Mouse (Mus musculus) heart, embryonic 14.5 days (tissue): ENCODE measurements around the gene Mapk9. TPM values are rescaled to one million over a fixed set of nuclear protein-coding genes. Genes with fewer than 3 reads are reported as not detected.

Experiments
- ATAC-seq: fragments of 200-750 bp; cut with Nextera tagmentation; 2 replicates; pipeline ENCODE4 v1.8.0; 2017; ENCODE audit warnings: low read depth, moderate TSS enrichment; ENCODE audit not compliant: insufficient number of reproducible peaks, insufficient read depth, low FRiP score
- H3K27ac ChIP-seq, 2 experiments: fragments of 200-500 bp in 1 of 2; fragments of 300-500 bp in 1 of 2; sonication (generic) in 1 of 2; replicated peaks in 1 of 2; 2 replicates each; pipeline ENCODE4 v1.5.1; 2012 to 2014; ENCODE audit warnings: low read depth in 2 of 2, low read length in 2 of 2, control low read depth in 1 of 2, mild to moderate bottlenecking in 1 of 2, mixed read lengths in 1 of 2; ENCODE audit not compliant: control insufficient read depth in 1 of 2, insufficient read depth in 1 of 2
- H3K27me3 ChIP-seq: fragments of 300-500 bp; sonication (generic); 2 replicates; pipeline ENCODE4 v1.6.1; 2014; ENCODE audit warnings: mild to moderate bottlenecking, low read length, control low read depth; ENCODE audit not compliant: control insufficient read depth, insufficient read depth
- H3K36me3 ChIP-seq: fragments of 300-500 bp; sonication (generic); 2 replicates; pipeline ENCODE4 v1.6.1; 2014; ENCODE audit warnings: mild to moderate bottlenecking, control low read depth, low read length, mixed read lengths; ENCODE audit not compliant: control insufficient read depth, insufficient read depth
- H3K4me1 ChIP-seq, 2 experiments: fragments of 200-500 bp in 1 of 2; fragments of 300-500 bp in 1 of 2; sonication (generic) in 1 of 2; 2 replicates each; pipeline ENCODE4 v1.6.1; 2012 to 2014; ENCODE audit warnings: low read length in 2 of 2, control low read depth in 1 of 2, mixed read lengths in 1 of 2; ENCODE audit not compliant: control insufficient read depth in 2 of 2, insufficient read depth in 2 of 2
- H3K4me2 ChIP-seq: fragments of 300-500 bp; sonication (generic); 2 replicates; pipeline ENCODE4 v1.6.1; 2014; ENCODE audit warnings: mild to moderate bottlenecking, low read length
- H3K4me3 ChIP-seq, 2 experiments: fragments of 200-500 bp in 1 of 2; fragments of 300-500 bp in 1 of 2; sonication (generic) in 1 of 2; 2 replicates each; pipeline ENCODE4 v1.5.1; 2012 to 2014; ENCODE audit warnings: low read length in 2 of 2, mild to moderate bottlenecking in 2 of 2, control low read depth in 1 of 2, low read depth in 1 of 2, moderate library complexity in 1 of 2; ENCODE audit not compliant: control insufficient read depth in 1 of 2, insufficient read depth in 1 of 2
- H3K9ac ChIP-seq: fragments of 300-500 bp; sonication (generic); 2 replicates; pipeline ENCODE4 v1.6.1; 2014; ENCODE audit warnings: mild to moderate bottlenecking, low read length
- H3K9me3 ChIP-seq: fragments of 300-500 bp; sonication (generic); 2 replicates; pipeline ENCODE4 v1.6.1; 2016; ENCODE audit warnings: low read length, control low read depth; ENCODE audit not compliant: control insufficient read depth
- WGBS: fragments of 180-500 bp; shearing (Covaris S2); extraction: QIAGEN DNeasy Blood & Tissue Kit; methylation state at CpG from one replicate; pipeline ENCODE4 v1.1.7; 2014; 5-methylcytosine and 5-hydroxymethylcytosine counted together
- polyA plus RNA-seq: library from polyadenylated mRNA; unstranded; fragments of >200 nt; fragmentation: Nextera tagmentation; extraction: Ambion mirVana; gene quantifications from 2 replicates; pipeline ENCODE4 v1.2.1, GENCODE M21; 2014

The Mapk9 gene
- polyA plus RNA-seq, 1 experiment from 2014 or later = 39.2 TPM

DNA sequence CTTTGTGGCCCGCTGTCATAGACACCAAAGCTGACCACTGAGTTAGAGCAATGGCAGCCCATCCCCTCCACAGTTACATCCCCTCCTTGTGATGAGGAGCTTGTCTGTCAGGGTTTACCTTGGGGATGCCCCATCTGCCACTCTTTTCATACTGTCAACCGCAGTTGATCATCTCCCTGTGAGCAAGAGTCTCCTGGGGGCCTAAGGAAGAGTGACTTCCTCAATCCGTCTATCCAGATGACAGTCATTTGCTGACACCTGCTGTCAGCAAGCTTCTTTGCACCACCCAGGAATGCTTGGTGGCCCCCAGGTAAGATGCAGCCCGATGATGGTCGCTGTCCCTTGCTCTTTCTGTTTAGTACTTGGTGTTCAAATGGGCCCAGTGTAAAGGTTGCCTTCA is 41.9 kb downstream of the Mapk9 start:
- Histone ChIP-seq H3K9ac (no peak overlapping the region), H3K36me3 (peaks cover 38% of the 10 kb centered on the region), H3K4me2 (no peak overlapping the region), H3K4me3 (no peak overlapping the region), H3K9me3 (no peaks in the 10 kb centered on the region), H3K4me1 (no peaks in the 10 kb centered on the region), H3K27ac (no peak overlapping the region), H3K27me3 (no peaks in the 10 kb centered on the region)
- WGBS = 69% methylated on average over 5 of the region's 5 CpGs
- ATAC-seq = no peak

DNA sequence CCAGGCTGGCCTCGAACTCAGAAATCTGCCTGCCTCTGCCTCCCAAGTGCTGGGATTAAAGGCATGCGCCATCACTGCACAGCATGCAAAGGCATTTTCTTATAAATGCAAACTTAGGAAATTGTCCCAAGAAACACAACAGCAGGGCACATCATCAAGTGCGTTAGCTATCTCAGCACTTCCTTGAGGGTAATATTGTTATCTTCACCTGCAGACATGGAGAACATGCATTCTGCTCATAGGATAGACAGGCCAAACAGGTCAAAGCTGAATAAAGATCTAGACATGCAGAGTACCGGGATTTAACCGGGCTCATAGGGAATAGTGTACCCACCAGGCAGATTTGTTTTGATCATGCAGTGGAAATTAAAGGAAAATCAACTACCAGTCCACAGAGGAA is 45.4 kb downstream of the Mapk9 start:
- Histone ChIP-seq H3K4me1 (peaks cover 0 to 3% of the 10 kb centered on the region in 2 experiments; a peak in 1 of 4 replicates), H3K4me3 (no peak overlapping the region), H3K4me2 (no peak overlapping the region), H3K9ac (no peak overlapping the region), H3K36me3 (peaks cover 11% of the 10 kb centered on the region), H3K27ac (no peak overlapping the region), H3K9me3 (no peaks in the 10 kb centered on the region), H3K27me3 (no peaks in the 10 kb centered on the region; the same call in 1 of the 2 replicates)
- 92% methylated on average over 5 of the region's 5 CpGs for WGBS
- ATAC-seq = no peak

DNA sequence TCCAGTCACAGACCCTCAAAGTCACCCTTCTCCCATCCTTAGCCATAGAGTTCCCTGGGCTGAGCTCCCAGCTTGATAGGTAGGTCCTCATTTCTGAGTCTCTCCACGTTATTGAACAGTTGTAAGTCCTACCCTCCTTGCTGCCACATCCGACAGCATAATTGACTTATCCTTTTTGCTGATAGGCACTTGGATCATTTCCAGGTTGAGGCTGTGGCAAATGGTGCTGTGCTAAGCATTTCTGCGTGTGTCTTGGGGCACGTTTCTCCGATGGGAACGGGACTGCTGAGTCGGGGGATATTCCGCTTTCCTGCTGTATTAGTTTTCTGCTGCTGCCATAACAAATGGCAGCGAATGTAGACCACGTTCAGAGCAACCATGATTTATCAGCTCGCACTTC is 47.3 kb downstream of the Mapk9 start:
- 57% methylated on average over 11 of the region's 11 CpGs for WGBS
- ATAC-seq = no peak
- peaks cover 4% of the 10 kb centered on the region for H3K27me3 ChIP-seq
- H3K4me1 ChIP-seq = peaks cover 0 to 3% of the 10 kb centered on the region in 2 experiments; a peak in 1 of 4 replicates
- H3K27ac ChIP-seq = no peak overlapping the region
- no peaks in the 10 kb centered on the region for H3K9me3 ChIP-seq
- H3K4me3 ChIP-seq = no peak overlapping the region
- H3K4me2 ChIP-seq = no peak overlapping the region
- peaks cover 6% of the 10 kb centered on the region; the same call in 1 of the 2 replicates for H3K36me3 ChIP-seq
- H3K9ac ChIP-seq = no peak overlapping the region

DNA sequence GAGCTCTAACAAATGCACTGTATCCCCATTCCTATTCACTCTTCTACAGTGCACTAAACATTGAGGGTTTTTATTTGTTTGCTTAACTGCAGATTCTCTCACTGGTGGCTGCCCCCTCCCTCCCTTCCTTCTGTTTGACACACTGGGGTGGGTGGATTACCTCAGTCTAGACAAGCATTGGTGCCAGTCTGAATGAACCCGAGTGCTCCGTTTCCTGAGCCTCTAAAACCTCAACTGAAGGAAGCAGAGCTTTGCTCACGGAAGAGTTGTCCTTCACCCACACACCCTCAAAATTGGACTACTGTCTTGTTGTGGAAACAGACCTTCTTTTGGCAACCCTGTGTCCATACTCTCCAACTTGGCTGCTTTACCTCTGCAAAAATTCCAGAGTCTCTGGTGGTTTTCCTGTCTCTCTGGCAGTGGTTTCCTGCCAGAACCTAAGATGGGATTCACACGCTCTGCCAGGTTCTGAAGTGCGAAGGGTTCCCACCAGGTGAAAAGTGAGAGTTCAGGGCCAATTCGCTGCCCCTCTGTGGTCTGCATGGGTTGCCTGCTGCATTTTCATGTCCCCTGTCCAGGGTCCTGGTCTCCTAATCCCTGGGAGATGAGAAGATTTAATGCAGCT is 49.5 kb downstream of the Mapk9 start:
- Histone ChIP-seq H3K9ac (no peak overlapping the region), H3K36me3 (no peaks in the 10 kb centered on the region), H3K27me3 (peaks cover 27% of the 10 kb centered on the region), H3K4me3 (no peak overlapping the region), H3K27ac (no peak overlapping the region), H3K4me2 (no peak overlapping the region), H3K9me3 (no peaks in the 10 kb centered on the region), H3K4me1 (peaks cover under 1 to 3% of the 10 kb centered on the region in 2 experiments; a peak in 2 of 4 replicates)
- ATAC-seq = no peak
- WGBS = 46% methylated on average over 6 of the region's 6 CpGs

DNA sequence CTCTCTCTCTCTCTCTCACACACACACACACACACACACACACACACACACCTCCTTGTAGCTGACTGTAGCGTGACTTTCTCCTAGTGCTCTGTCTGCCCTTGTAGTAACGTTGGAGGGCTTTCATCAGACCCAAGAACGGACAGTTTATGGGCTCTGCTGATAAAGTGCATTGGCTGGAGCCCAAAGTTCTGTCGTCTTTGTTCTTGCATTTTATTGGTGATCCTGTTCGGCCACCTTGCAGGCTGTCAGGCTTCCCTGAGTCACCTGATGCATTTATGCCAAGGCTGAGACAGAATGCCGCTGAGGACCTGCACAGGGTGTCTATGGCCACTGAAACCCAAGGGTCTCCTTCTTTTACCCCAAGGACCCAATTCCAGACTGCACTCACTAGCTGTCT is 53.5 kb downstream of the Mapk9 start:
- Histone ChIP-seq H3K27me3 (peaks cover 49% of the 10 kb centered on the region), H3K36me3 (no peaks in the 10 kb centered on the region), H3K9me3 (no peaks in the 10 kb centered on the region), H3K27ac (no peak overlapping the region), H3K4me2 (no peak overlapping the region), H3K9ac (no peak overlapping the region), H3K4me1 (peaks cover 0 to 8% of the 10 kb centered on the region in 2 experiments; a peak in 3 of 4 replicates), H3K4me3 (no peak overlapping the region)
- ATAC-seq = no peak
- 25% methylated on average over 6 of the region's 6 CpGs for WGBS

DNA sequence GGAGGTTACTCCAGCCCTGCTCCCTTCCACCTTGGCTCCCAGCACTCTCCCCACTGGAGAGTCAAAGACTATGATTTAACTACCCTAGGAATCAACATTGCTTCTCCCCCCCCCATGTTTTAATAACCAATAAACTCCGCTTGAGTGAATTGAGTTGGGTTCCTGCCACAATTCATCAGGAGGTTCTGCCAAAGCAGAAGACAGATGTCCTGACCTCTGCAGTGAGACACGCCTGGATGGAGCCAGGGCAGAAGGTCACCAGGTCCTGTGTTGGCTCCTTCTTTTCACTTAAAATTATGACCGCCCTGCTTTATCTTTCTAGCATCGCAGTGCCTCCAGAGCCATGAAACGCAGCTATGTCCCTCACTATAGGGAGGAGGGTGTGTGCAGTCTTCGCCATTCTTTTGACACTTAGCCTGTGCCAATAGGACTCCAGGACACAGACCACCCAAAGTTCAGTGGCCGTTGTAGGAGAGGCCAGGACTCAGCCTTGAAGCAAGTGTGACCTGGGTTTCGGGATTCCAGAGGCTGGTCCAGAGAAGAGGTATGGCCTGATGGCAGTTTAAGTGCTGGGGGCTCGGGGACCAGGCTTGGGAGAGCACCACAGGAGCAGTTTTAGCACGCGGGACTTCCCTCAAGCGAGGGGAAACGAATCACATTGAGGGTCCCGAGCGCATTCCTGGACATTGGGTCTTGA is 54.6 kb downstream of the Mapk9 start:
- 27% methylated on average over 15 of the region's 15 CpGs for WGBS
- peaks cover 49% of the 10 kb centered on the region for H3K27me3 ChIP-seq

DNA sequence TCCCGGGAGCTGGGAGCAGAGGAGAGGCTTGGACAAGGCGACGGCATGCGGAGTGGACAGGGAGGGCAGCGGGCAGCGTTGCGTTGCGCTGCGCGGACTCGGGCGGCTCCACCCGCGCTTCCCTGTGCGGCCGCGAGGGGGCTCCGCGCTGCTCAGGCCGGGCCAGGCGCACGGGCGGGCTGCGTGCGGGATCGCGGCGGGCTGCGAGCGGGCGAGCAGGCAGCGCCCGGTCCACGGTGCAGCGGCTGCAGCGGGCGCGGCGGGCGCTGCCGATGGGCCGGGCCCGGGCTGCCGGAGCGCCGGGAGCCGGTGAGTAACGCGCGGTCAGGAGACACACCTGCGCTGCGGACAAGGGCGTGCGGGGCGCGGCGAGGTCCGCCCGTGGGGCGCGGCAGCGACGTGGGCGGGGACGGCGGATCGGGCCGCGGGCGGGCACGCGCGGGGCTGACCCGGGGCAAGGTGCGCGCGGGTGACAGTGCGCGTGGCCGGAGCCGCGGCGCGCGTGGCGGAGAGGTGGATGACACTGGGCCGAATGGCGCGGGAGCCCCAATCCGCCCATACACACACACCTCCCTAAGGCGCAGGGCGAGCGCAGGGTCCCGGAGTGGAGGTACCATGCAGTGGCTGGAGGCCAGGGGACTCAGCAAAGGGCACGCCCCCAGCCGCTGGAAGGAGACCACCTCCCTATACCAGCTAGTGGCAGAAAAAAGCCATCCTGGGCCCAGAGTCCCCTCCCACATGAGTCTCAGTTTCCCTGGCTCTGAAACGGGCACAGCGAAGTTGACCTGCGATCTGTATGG is 55.3 kb downstream of the Mapk9 start, which contains the start of gene Rasgef1c:
Gene Rasgef1c, plus strand, starts transcription at position 177 of the 800 bp plus-strand sequence.
- 4% methylated on average over 89 of the region's 99 CpGs for WGBS
- peaks cover 49% of the 10 kb centered on the region for H3K27me3 ChIP-seq
- H3K4me1 ChIP-seq = peaks cover 0 to 8% of the 10 kb centered on the region in 2 experiments; a peak in 3 of 4 replicates
- H3K9ac ChIP-seq = peak within 1 kb of the TSS; percentile 70
- 0 out of 2 replicates have a peak, but pooled peaks have one; percentile 48 for ATAC-seq
- peak within 1 kb of the TSS; percentile 100 for H3K4me2 ChIP-seq
- no peak within 1 kb of the TSS for H3K27ac ChIP-seq
- no peaks in the 10 kb centered on the region for H3K36me3 ChIP-seq
- H3K9me3 ChIP-seq = no peaks in the 10 kb centered on the region
- H3K4me3 ChIP-seq = peak within 1 kb of the TSS; percentile 52 to 64

More for the DNA sequence above, 54.6 kb downstream of the Mapk9 start:
- Histone ChIP-seq H3K4me2 (peak overlapping the region; percentile 100), H3K4me1 (peaks cover 0 to 8% of the 10 kb centered on the region in 2 experiments; a peak in 3 of 4 replicates), H3K9ac (peak overlapping the region; percentile 70), H3K27ac (no peak overlapping the region), H3K9me3 (no peaks in the 10 kb centered on the region), H3K4me3 (peak overlapping the region; percentile 52 to 64), H3K36me3 (no peaks in the 10 kb centered on the region)
- ATAC-seq = no peak
